Mouse (Mus musculus) G1E (cell line): ENCODE data around the gene Tshr.

ENCODE experiments used
- CTCF ChIP-seq: IDR thresholded peaks from 2 replicates; pipeline ENCODE4 v1.5.1; 2012; ENCODE audit warnings: low read depth, low read length, inconsistent platforms, mixed read lengths
- GATA2 ChIP-seq: IDR thresholded peaks from 2 replicates; pipeline ENCODE4 v1.6.1; 2012; ENCODE audit warnings: low read depth, low read length, inconsistent platforms, borderline replicate concordance
- TAL1 ChIP-seq: conservative IDR thresholded peaks from 2 replicates; pipeline ENCODE4 v1.6.1; 2012; ENCODE audit warnings: low read depth, low read length, inconsistent platforms, mixed read lengths

DNA sequence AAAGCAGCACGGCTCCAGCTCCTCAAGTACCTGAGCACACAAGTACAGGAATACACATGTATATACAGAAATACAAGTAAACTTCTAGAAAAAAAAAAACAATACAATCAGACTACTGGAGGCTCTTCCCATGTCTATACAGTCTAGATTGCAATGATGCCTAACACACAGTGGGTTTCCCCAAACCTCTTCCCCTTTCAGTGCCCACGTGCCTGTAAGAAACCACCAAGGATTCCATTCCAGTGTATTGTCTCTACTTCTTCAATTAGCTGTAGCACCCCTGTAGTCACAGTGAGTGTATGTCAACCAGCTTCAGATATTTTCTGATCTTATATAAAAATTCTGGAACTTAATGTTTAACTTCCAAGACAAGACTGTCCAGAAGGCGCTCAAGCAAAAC, 207.8 kb downstream of the Tshr start:
- TF ChIP-seq TAL1 (no peak), CTCF (no peak), GATA2 (no peak)
